Mouse (Mus musculus): Measurements from ENCODE around the gene Tnk1. TPM values are rescaled to one million over a fixed set of nuclear protein-coding genes. Genes with fewer than 3 reads are reported as not detected.
"Not testable (repeated sequence)": the region's sequence is repeated elsewhere in the genome, so short reads cannot be mapped to it uniquely, and the experiment has no call there.

Gene Tnk1
- total RNA-seq, 2 experiments from 2014 or later = 0.17 to 1.7 TPM

GRCm38 (mm10) chr11:69879711-69880110, 21.2 kb upstream of the Tnk1 start:
- no peak for DNase-seq (ENCODE audit: low spot score in 2 of 2)

- DNase-seq (ENCODE audit: low spot score in 2 of 2) = no peak
Measured at GRCm38 (mm10) chr11:69878952-69879351, 20.4 kb upstream of the Tnk1 start.

- no peak for DNase-seq (ENCODE audit: low spot score in 2 of 2)
Measured at GRCm38 (mm10) chr11:69878399-69878798, 19.9 kb upstream of the Tnk1 start.

- no peak for DNase-seq (ENCODE audit: low spot score in 2 of 2)
Measured at GRCm38 (mm10) chr11:69877878-69878277, 19.3 kb upstream of the Tnk1 start, which contains the start of gene Tmem95. Gene Tmem95, minus strand, starts transcription at chr11:69878018.

- peak; percentile 73 to 79 for DNase-seq (ENCODE audit: low spot score in 2 of 2)
Measured at GRCm38 (mm10) chr11:69876867-69877266, 18.3 kb upstream of the Tnk1 start.

GRCm38 (mm10) chr11:69876186-69876585, 17.7 kb upstream of the Tnk1 start:
- DNase-seq (ENCODE audit: low spot score in 2 of 2) = no peak

GRCm38 (mm10) chr11:69872451-69872850, 13.9 kb upstream of the Tnk1 start:
- no peak for DNase-seq (ENCODE audit: low spot score in 2 of 2)

- no peak for DNase-seq (ENCODE audit: low spot score in 2 of 2)
Measured at GRCm38 (mm10) chr11:69871822-69872221, 13.3 kb upstream of the Tnk1 start.

GRCm38 (mm10) chr11:69870289-69871069, 11.9 kb upstream of the Tnk1 start:
- DNase-seq (ENCODE audit: low spot score in 2 of 2) = no peak

- DNase-seq (ENCODE audit: low spot score in 2 of 2) = no peak
Measured at GRCm38 (mm10) chr11:69867335-69867734, 8.8 kb upstream of the Tnk1 start.

GRCm38 (mm10) chr11:69865561-69865960, 7.0 kb upstream of the Tnk1 start:
- DNase-seq (ENCODE audit: low spot score in 2 of 2) = no peak

- no peak for DNase-seq (ENCODE audit: low spot score in 2 of 2)
Measured at GRCm38 (mm10) chr11:69864138-69864860, 5.8 kb upstream of the Tnk1 start.

- not testable (repeated sequence) for DNase-seq (ENCODE audit: low spot score in 2 of 2)
Measured at GRCm38 (mm10) chr11:69863729-69864128, 5.2 kb upstream of the Tnk1 start.

- no peak for DNase-seq (ENCODE audit: low spot score in 2 of 2)
Measured at GRCm38 (mm10) chr11:69855347-69855746, 3.2 kb downstream of the Tnk1 start.

GRCm38 (mm10) chr11:69854680-69855079, 3.9 kb downstream of the Tnk1 start:
- no peak for DNase-seq (ENCODE audit: low spot score in 2 of 2)

- no peak for DNase-seq (ENCODE audit: low spot score in 2 of 2)
Measured at GRCm38 (mm10) chr11:69853994-69854393, 4.5 kb downstream of the Tnk1 start.

GRCm38 (mm10) chr11:69850754-69851153, 7.8 kb downstream of the Tnk1 start:
- no peak for DNase-seq (ENCODE audit: low spot score in 2 of 2)

- no peak for DNase-seq (ENCODE audit: low spot score in 2 of 2)
Measured at GRCm38 (mm10) chr11:69849884-69850283, 8.6 kb downstream of the Tnk1 start.

GRCm38 (mm10) chr11:69849128-69849527, 9.4 kb downstream of the Tnk1 start:
- DNase-seq (ENCODE audit: low spot score in 2 of 2) = no peak

- DNase-seq (ENCODE audit: low spot score in 2 of 2) = no peak
Measured at GRCm38 (mm10) chr11:69848021-69848420, 10.5 kb downstream of the Tnk1 start.

GRCm38 (mm10) chr11:69846738-69847688, 11.5 kb downstream of the Tnk1 start:
- no peak for DNase-seq (ENCODE audit: low spot score in 2 of 2)
